Mouse (Mus musculus): ENCODE results near the gene Tspan10.

DNA sequence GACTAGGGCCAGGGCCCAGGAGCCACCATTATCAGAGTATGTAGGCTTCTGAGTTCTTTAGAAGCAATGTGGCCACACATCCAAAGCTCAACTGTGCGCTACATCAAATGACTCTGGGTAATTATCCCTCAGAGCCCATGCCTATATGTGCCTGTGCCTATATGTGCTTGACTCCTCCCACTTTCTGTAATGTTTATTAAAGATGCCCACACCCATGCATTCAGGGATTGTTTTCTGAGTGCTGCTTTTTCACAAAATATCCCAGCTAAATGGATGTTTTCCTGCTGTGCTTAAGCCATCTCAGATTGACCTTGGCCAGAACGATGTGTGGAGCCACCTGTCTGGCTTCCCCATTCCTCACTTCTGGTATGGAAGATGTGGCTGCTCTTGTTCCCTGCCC is 21.1 kb downstream of the Tspan10 start:
- TF ChIP-seq CTCF (IDR thresholded peaks at IDR 0.05; ENCODE audit: low read depth, low read length), result no peak
- TF ChIP-seq POLR2A (IDR thresholded peaks at IDR 0.05; ENCODE audit: borderline replicate concordance, low read depth, low read length), result no peak
